18 mouse cellular contexts compared by ENCODE assay signal in the genomic region with DNA sequence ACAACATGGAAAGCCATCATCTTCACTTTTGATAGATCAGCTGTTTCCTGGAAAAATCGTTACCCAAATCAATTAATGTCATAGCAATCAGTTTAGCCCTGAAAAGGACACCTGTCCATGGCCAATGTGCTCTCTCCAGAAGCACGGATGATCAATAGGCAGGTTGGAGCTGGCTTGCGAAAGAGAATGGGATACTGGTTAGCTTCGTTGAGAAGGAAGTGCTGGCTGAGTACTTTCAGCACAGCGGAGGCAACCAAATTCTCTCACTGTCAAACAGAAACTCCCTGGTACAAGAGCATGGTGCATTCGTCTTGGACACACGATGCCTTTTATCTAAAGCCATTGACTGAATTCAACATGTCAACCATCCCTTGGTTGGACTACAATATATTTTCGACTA. TPM values are rescaled to one million over a fixed set of nuclear protein-coding genes. Genes with fewer than 3 reads are reported as not detected.
DNase-seq lines count a peak whose midpoint lies in the region; ATAC-seq lines count a peak whose summit lies in the region.
"Had no signal": no experiment of that assay in that cellular context is flagged by ENCODE, and none has a peak within 500 bp of the region (broad histone marks: within the 10 kb centered on the region; RNA-seq: fewer than 3 reads in every experiment).

No protein-coding gene starts in this region.

- no peak for ATAC-seq in heart, embryonic 12.5 days (ENCODE audit: insufficient number of reproducible peaks, low FRiP score)
- no peak for ATAC-seq in midbrain, embryonic 13.5 days
- no peak for ATAC-seq in neural tube, embryonic 14.5 days (ENCODE audit: low read depth)
- ATAC-seq: liver, embryonic 12.5 days had no signal

- 0 out of 2 replicates have a peak, but pooled peaks cover 4% of the 10 kb centered on the region for H3K27me3 ChIP-seq in heart, embryonic 12.5 days (replicated peaks)
- H3K27me3 ChIP-seq in midbrain, embryonic 13.5 days: peaks cover 26% of the 10 kb centered on the region
- H3K27me3 ChIP-seq in midbrain, embryonic 10.5 days (ENCODE audit: low read depth, poor library complexity, severe bottlenecking): peaks cover 36% of the 10 kb centered on the region
- no peaks in the 10 kb centered on the region for H3K27me3 ChIP-seq in neural tube, embryonic 14.5 days (ENCODE audit: control insufficient read depth, insufficient read depth, low read length)

- WGBS in heart, embryonic 12.5 days: 73% methylated on average over 8 of the region's 8 CpGs
- 83% methylated on average over 8 of the region's 8 CpGs for WGBS in midbrain, embryonic 13.5 days
- 88% methylated on average over 8 of the region's 8 CpGs for WGBS in midbrain, embryonic 10.5 days
- WGBS in neural tube, embryonic 14.5 days: 80% methylated on average over 8 of the region's 8 CpGs

- H3K27ac ChIP-seq in heart, embryonic 12.5 days (ENCODE audit: poor library complexity, severe bottlenecking): no peak overlapping the region
- no peak overlapping the region for H3K27ac ChIP-seq in midbrain, embryonic 13.5 days
- H3K27ac ChIP-seq in midbrain, embryonic 10.5 days (replicated peaks): no peak overlapping the region
- no peak overlapping the region for H3K27ac ChIP-seq in neural tube, embryonic 14.5 days (ENCODE audit: low read depth, low read length)
- H3K27ac ChIP-seq: limb, embryonic 10.5 days; liver, embryonic 12.5 days; lung, embryonic 15.5 days had no signal

- DNase-seq in cerebellum, adult 8-10 months: peak; percentile 37
- DNase-seq in cerebellum, postnatal 36 days: no peak
- DNase-seq in heart, postnatal 36 days: no peak
- no peak for DNase-seq in midbrain, embryonic 10.5 days (ENCODE audit: low spot score)
- no peak for DNase-seq in lung, postnatal 25 days (ENCODE audit: low spot score)
- DNase-seq: adrenal gland, postnatal 14 days; gastrocnemius, postnatal 25 days; kidney, adult 2 months; kidney, postnatal 25 days; layer of hippocampus, postnatal 36 days; thymus, postnatal 4 days had no signal

- H3K4me1 ChIP-seq in heart, embryonic 12.5 days (replicated peaks): peaks cover 22% of the 10 kb centered on the region
- H3K4me1 ChIP-seq in midbrain, embryonic 13.5 days (replicated peaks): peaks cover 11% of the 10 kb centered on the region
- peaks cover 11% of the 10 kb centered on the region for H3K4me1 ChIP-seq in midbrain, embryonic 10.5 days
- H3K4me1 ChIP-seq in neural tube, embryonic 14.5 days (ENCODE audit: control insufficient read depth, insufficient read depth, low read length): no peaks in the 10 kb centered on the region

- intact Hi-C loops in heart, postnatal 36 days (cut with DNase I): no loop called here

- peak overlapping the region; percentile 36 for H3K4me2 ChIP-seq in heart, embryonic 12.5 days
- peak overlapping the region; percentile 21 for H3K4me2 ChIP-seq in midbrain, embryonic 13.5 days (replicated peaks)
- H3K4me2 ChIP-seq in neural tube, embryonic 14.5 days (ENCODE audit: low read depth, low read length): peak overlapping the region; percentile 82
- H3K4me2 ChIP-seq: liver, embryonic 12.5 days; lung, embryonic 15.5 days had no signal

- H3K4me3 ChIP-seq in heart, embryonic 12.5 days: no peak overlapping the region
- H3K4me3 ChIP-seq in midbrain, embryonic 13.5 days (replicated peaks): 0 out of 2 replicates have a peak overlapping the region, but pooled peaks have one; percentile 1
- H3K4me3 ChIP-seq in midbrain, embryonic 10.5 days: no peak overlapping the region
- peak overlapping the region; percentile 44 for H3K4me3 ChIP-seq in neural tube, embryonic 14.5 days (ENCODE audit: low read depth, low read length)
- H3K4me3 ChIP-seq: limb, embryonic 10.5 days; liver, embryonic 12.5 days; lung, embryonic 15.5 days; myocyte had no signal

- peaks cover 4% of the 10 kb centered on the region; the same call in 1 of the 2 replicates for H3K9me3 ChIP-seq in heart, embryonic 12.5 days (replicated peaks)
- H3K9me3 ChIP-seq in midbrain, embryonic 13.5 days: no peaks in the 10 kb centered on the region
- H3K9me3 ChIP-seq in midbrain, embryonic 10.5 days (replicated peaks): no peaks in the 10 kb centered on the region
- no peaks in the 10 kb centered on the region for H3K9me3 ChIP-seq in neural tube, embryonic 14.5 days (ENCODE audit: control insufficient read depth, low read length)
- H3K9me3 ChIP-seq: limb, embryonic 10.5 days; liver, embryonic 12.5 days; lung, embryonic 15.5 days had no signal

- no peaks in the 10 kb centered on the region for H3K36me3 ChIP-seq in heart, embryonic 12.5 days
- no peaks in the 10 kb centered on the region for H3K36me3 ChIP-seq in midbrain, embryonic 13.5 days
- no peaks in the 10 kb centered on the region for H3K36me3 ChIP-seq in midbrain, embryonic 10.5 days
- no peaks in the 10 kb centered on the region for H3K36me3 ChIP-seq in neural tube, embryonic 14.5 days (ENCODE audit: control insufficient read depth, insufficient read depth, low read length)
- H3K36me3 ChIP-seq: limb, embryonic 10.5 days; liver, embryonic 12.5 days; lung, embryonic 15.5 days had no signal

- no peak overlapping the region for H3K9ac ChIP-seq in heart, embryonic 12.5 days
- no peak overlapping the region for H3K9ac ChIP-seq in midbrain, embryonic 13.5 days (replicated peaks)
- H3K9ac ChIP-seq in neural tube, embryonic 14.5 days (replicated peaks; ENCODE audit: low read depth, low read length): no peak overlapping the region
- H3K9ac ChIP-seq: liver, embryonic 12.5 days; lung, embryonic 15.5 days had no signal

RNA-seq across cellular contexts. Expression of a gene that starts 2.8 kb away (rescaled TPM):
- 1.3 and 1.6 TPM in 2 replicates for polyA plus RNA-seq in heart, embryonic 12.5 days (2016; fragmentation: Nextera tagmentation; extraction: Ambion mirVana)
- under 1 TPM in 1 of 2 experiments, not detected in 1; 0.28 TPM for total RNA-seq in heart, postnatal 36 days (2021)
- 1.6 and 1.8 TPM in 2 replicates for polyA plus RNA-seq in midbrain, embryonic 13.5 days (2015; fragmentation: Nextera tagmentation; extraction: Ambion mirVana)
- 0.04 and 0.09 TPM in 2 replicates for polyA plus RNA-seq in midbrain, embryonic 10.5 days (2016; fragmentation: Nextera tagmentation; extraction: Ambion mirVana)
- polyA plus RNA-seq in neural tube, embryonic 14.5 days (2014; fragmentation: Nextera tagmentation; extraction: Ambion mirVana): 5.5 and 5.7 TPM in 2 replicates

RNA-seq across cellular contexts. Expression of a gene that starts 54.7 kb away (rescaled TPM):
- 8.7 and 8.8 TPM in 2 replicates for polyA plus RNA-seq in heart, embryonic 12.5 days (2016; fragmentation: Nextera tagmentation; extraction: Ambion mirVana)
- total RNA-seq in heart, postnatal 36 days (2021): 10 to 100 TPM; 18.9 to 19.5 TPM
- polyA plus RNA-seq in midbrain, embryonic 13.5 days (2015; fragmentation: Nextera tagmentation; extraction: Ambion mirVana): 1.1 and 1.5 TPM in 2 replicates
- 2.3 and 3.0 TPM in 2 replicates for polyA plus RNA-seq in midbrain, embryonic 10.5 days (2016; fragmentation: Nextera tagmentation; extraction: Ambion mirVana)
- 1.2 and 1.8 TPM in 2 replicates for polyA plus RNA-seq in neural tube, embryonic 14.5 days (2014; fragmentation: Nextera tagmentation; extraction: Ambion mirVana)

Comparison
In these comparisons a context has a peak if more than half of its experiments do, and no peak if none do; other contexts are left out.
1. H3K4me3 ChIP-seq: peak in midbrain, embryonic 13.5 days (single experiment) and neural tube, embryonic 14.5 days (single experiment); none in heart, embryonic 12.5 days (single experiment) and midbrain, embryonic 10.5 days (single experiment).
2. H3K4me2 ChIP-seq: peak in every context shown above with its lines; median percentile 82 in neural tube, embryonic 14.5 days; 36 in heart, embryonic 12.5 days; 21 in midbrain, embryonic 13.5 days.